Mouse (Mus musculus) adrenal gland (tissue): ENCODE results near the gene Frat2.

Experiments
- intact Hi-C: fragments of 180-260 bp; cut with DNase I; formaldehyde crosslinking; loops from one replicate; pipeline ENCODE4 v1.15.1; 2025

Frat2 gene

GRCm38 (mm10) chr19:41846366-41847090 lies 1.4 kb downstream of the Frat2 start:
- intact Hi-C loops, result loop anchor here (5.0 kb wide), 1 partner anchor 44 kb away; the partner anchor contains the start of gene Arhgap19

GRCm38 (mm10) chr19:41844345-41844744 lies 3.6 kb downstream of the Frat2 start:
- intact Hi-C loops, result no loop called here

GRCm38 (mm10) chr19:41842706-41843105 lies 5.2 kb downstream of the Frat2 start:
- intact Hi-C loops, result no loop called here

- intact Hi-C loops, result no loop called here
Measured at GRCm38 (mm10) chr19:41842196-41842595, 5.7 kb downstream of the Frat2 start.

- intact Hi-C loops, result no loop called here
Measured at GRCm38 (mm10) chr19:41841105-41841750, 6.7 kb downstream of the Frat2 start.

- intact Hi-C loops, result no loop called here
Measured at GRCm38 (mm10) chr19:41839685-41840084, 8.2 kb downstream of the Frat2 start.

- intact Hi-C loops, result no loop called here
Measured at GRCm38 (mm10) chr19:41838808-41839207, 9.1 kb downstream of the Frat2 start.

GRCm38 (mm10) chr19:41837917-41838261 lies 10.0 kb downstream of the Frat2 start:
- intact Hi-C loops, result no loop called here

- intact Hi-C loops, result no loop called here
Measured at GRCm38 (mm10) chr19:41837194-41837916, 10.6 kb downstream of the Frat2 start.

- intact Hi-C loops, result no loop called here
Measured at GRCm38 (mm10) chr19:41836719-41837118, 11.2 kb downstream of the Frat2 start.

- intact Hi-C loops, result no loop called here
Measured at GRCm38 (mm10) chr19:41835816-41836215, 12.1 kb downstream of the Frat2 start.

GRCm38 (mm10) chr19:41835407-41835806 lies 12.5 kb downstream of the Frat2 start:
- intact Hi-C loops, result no loop called here

GRCm38 (mm10) chr19:41832501-41833201 lies 15.3 kb downstream of the Frat2 start:
- intact Hi-C loops, result no loop called here

- intact Hi-C loops, result no loop called here
Measured at GRCm38 (mm10) chr19:41831718-41832391, 16.1 kb downstream of the Frat2 start.

GRCm38 (mm10) chr19:41831101-41831570 lies 16.8 kb downstream of the Frat2 start:
- intact Hi-C loops, result no loop called here

- intact Hi-C loops, result no loop called here
Measured at GRCm38 (mm10) chr19:41830106-41831031, 17.6 kb downstream of the Frat2 start.

GRCm38 (mm10) chr19:41829381-41830105 lies 18.4 kb downstream of the Frat2 start, which contains the start of gene Frat1:
Frat1 (plus strand) TSS chr19:41829970.
- intact Hi-C loops, result no loop called here

GRCm38 (mm10) chr19:41828941-41829340 lies 19.0 kb downstream of the Frat2 start:
- intact Hi-C loops, result no loop called here

GRCm38 (mm10) chr19:41826529-41826928 lies 21.4 kb downstream of the Frat2 start:
- intact Hi-C loops, result no loop called here
